Mouse (Mus musculus) frontal cortex, postnatal 14 days (tissue): ENCODE measurements at regions not wholly inside any gene's neighbourhood (a gene's known extent, or its start where the extent isn't known, plus 50 kb on each side); places are given as distances from the start of the nearest gene placed in this dataset.

Experiments used
- DNase-seq, 2 experiments: peaks; one replicate each; pipeline ENCODE4 v3.0.0; 2022; ENCODE audit warnings: low spot score in 2 of 2

DNA sequence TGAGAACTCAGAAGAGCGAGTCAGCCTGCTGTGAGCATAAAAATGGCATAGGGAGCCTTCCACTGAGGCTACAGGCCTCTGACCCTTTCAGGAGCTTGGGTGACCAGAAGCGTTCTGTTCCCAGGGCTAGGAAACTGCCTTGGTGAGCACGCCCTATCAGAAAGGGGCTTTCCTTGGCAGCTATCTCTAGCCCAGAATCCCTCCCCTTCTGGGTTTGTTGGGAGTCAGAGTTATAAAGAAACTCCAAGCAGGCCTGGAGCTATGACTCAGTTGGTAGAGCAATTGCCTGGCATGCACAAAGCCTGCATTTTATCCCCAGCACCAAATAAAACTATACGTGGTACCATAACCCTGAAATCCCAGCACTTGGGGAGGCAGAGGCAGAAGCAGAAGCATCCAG is 85.7 kb upstream of the 4930412O13Rik start:
- DNase-seq = no peak

DNA sequence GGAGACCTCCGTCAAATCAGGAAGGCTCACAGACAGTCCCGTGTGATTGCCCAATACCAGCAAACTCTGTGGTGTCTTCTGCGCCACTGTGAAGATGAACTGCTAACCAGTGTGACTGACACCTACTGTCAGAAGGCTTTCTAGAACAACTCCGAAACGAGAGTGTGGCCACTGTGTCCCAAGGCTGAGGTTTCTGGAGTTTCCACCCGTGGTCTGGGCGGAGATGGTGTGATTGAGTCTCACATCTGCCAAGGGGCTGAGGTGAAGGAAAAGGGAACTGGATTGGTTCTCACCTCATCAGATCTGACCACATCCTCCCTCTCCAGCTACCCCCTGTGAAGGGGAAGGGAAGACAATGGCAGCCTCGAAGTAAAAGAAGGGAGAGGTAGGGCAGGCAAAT is 79.6 kb upstream of the 4930412O13Rik start:
- no peak for DNase-seq

DNA sequence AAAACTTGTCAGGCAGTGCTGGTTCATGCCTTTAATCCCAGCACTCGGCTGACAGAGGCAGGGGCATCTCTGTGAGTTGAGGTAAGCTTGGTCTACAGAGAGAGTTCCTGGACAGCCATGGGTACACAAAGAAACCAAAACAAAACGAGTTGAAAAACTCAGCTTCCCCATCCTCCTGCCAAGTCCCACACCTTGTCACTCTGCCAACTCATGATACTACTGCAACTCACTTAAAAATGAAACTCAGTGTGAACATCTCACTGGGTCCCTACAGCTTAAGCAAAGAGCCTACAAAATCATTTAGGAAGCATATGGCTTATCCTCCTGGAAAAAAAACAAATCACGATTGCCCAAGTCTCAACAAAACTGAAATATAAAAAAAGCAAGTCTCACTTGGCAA is 76.7 kb upstream of the 4930412O13Rik start:
- no peak for DNase-seq

DNA sequence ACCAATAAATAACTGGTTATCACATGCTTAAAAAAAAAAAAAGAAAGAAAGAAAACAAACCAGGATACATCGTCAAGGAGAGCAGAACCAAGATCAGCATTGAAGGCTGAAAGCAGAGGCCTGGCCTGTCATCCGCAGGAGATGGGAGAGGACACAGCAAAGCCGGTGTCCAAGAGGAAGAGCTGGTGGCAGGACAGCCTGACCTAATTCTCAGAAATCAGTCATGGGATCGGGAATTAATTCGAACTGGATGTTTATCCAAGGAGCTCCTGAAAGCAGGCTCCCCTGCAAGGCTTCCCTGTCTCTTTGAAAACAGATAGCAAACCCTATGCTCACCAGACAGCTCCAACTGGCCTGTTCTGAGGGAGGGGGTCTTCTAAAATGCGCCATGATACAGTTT is 75.5 kb upstream of the 4930412O13Rik start:
- no peak for DNase-seq
